Mouse (Mus musculus): ENCODE measurements at regions not wholly inside any gene's neighbourhood (a gene's known extent, or its start where the extent isn't known, plus 50 kb on each side); places are given as distances from the start of the nearest gene placed in this dataset.

DNA sequence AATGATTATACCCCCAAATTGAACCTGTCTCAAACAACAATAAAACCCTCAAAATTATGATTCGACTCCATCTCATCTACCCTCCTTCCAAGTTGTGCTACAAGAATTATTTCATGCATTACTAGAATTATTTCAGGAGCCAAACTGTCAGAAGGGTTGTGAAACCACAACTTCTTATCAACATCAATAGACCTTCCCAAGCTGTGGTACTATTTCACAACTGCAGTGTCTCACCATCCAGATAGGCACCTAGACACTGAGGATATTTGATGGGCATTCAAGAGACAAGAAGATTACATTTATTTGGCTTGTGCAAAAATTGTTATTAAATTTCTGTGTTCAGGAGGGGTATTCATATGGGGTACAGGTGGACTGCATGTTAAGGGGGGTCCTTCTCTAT lies 567.0 kb downstream of the Adgrl2 start:
- no peak for TF ChIP-seq CTCF (IDR thresholded peaks at IDR 0.05; ENCODE audit: control insufficient read depth, insufficient read depth, insufficient replicate concordance, low read depth, low read length)
- TF ChIP-seq POLR2A (IDR thresholded peaks at IDR 0.05; ENCODE audit: control insufficient read depth, low read depth, low read length): no peak

All from testis, adult 2 months (tissue).